9 mouse cellular contexts compared by ENCODE assay signal in the genomic region with DNA sequence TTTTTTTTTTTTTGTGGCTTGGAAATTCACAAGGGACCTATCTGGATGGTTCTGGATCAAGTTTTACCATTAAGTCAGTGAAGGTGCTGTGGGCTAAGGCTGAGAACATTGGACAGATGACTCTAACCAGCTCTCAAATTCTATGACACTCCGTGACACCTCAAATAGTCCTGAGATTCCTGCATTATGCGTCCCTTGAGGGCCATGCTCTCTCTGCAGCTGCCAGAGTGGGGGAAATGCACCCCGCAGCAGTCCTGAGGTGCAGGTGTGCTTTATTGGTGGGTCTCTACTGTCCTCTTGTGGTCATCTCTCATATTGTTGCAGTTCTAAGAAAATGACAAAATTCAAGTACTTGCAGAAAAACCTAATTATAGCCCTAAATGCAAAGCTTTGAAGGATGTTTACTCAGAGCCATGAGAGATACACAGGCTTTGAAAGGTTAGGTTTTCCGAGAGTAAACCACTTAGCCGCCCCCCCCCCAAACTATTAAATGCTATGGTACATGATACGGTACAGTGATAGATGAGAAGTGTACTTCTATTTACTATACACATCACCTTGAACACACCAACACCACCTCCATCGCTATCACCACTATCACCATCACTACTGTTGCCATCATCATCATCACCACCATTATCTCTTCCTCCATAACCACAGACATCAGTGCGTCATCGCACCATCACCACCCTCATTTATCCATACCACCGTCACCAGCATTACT. TPM values are rescaled to one million over a fixed set of nuclear protein-coding genes. Genes with fewer than 3 reads are reported as not detected.
DNase-seq lines count a peak whose midpoint lies in the region; ATAC-seq and TF ChIP-seq lines count a peak whose summit lies in the region.
"Had no signal": no experiment of that assay in that cellular context is flagged by ENCODE, and none has a peak within 500 bp of the region (broad histone marks: within the 10 kb centered on the region; RNA-seq: fewer than 3 reads in every experiment).

No protein-coding gene starts in this region.

- H3K27me3 ChIP-seq in hindbrain, embryonic 15.5 days, result no peaks in the 10 kb centered on the region
- H3K27me3 ChIP-seq in neural tube, embryonic 14.5 days (ENCODE audit: control insufficient read depth, insufficient read depth, low read length), result no peaks in the 10 kb centered on the region

- 60% methylated on average over 10 of the region's 10 CpGs for WGBS in hindbrain, embryonic 15.5 days
- 57% methylated on average over 10 of the region's 10 CpGs for WGBS in neural tube, embryonic 14.5 days

- DNase-seq in gastrocnemius, adult 2 months, result no peak
- no peak for DNase-seq in gastrocnemius, postnatal 25 days
- DNase-seq in 3134 (ENCODE audit: extremely low read depth, insufficient read length, low spot score), result peak; percentile 16
- DNase-seq in ZHBTc4 (ENCODE audit: low read depth, low spot score), result peak; percentile 49
- no peak for DNase-seq in layer of hippocampus, postnatal 36 days
- no peak for DNase-seq in right cerebral cortex, adult 18-20 months

- H3K27ac ChIP-seq in gastrocnemius, adult 2 months, result no peak overlapping the region
- H3K27ac ChIP-seq in hindbrain, embryonic 15.5 days (replicated peaks), result no peak overlapping the region
- no peak overlapping the region for H3K27ac ChIP-seq in neural tube, embryonic 14.5 days (ENCODE audit: low read depth, low read length)

- TF ChIP-seq CTCF in gastrocnemius, adult 2 months (IDR thresholded peaks at IDR 0.05), result peak; percentile 56

- no peaks in the 10 kb centered on the region for H3K9me3 ChIP-seq in hindbrain, embryonic 15.5 days
- H3K9me3 ChIP-seq in neural tube, embryonic 14.5 days (ENCODE audit: control insufficient read depth, low read length), result no peaks in the 10 kb centered on the region

- H3K4me3 ChIP-seq in gastrocnemius, adult 2 months, result no peak overlapping the region
- H3K4me3 ChIP-seq in hindbrain, embryonic 15.5 days, result no peak overlapping the region
- H3K4me3 ChIP-seq in neural tube, embryonic 14.5 days (ENCODE audit: low read depth, low read length), result no peak overlapping the region

- no peaks in the 10 kb centered on the region for H3K4me1 ChIP-seq in hindbrain, embryonic 15.5 days (replicated peaks)
- H3K4me1 ChIP-seq in neural tube, embryonic 14.5 days (ENCODE audit: control insufficient read depth, insufficient read depth, low read length), result no peaks in the 10 kb centered on the region

- no peak overlapping the region for H3K9ac ChIP-seq in hindbrain, embryonic 15.5 days
- no peak overlapping the region for H3K9ac ChIP-seq in neural tube, embryonic 14.5 days (replicated peaks; ENCODE audit: low read depth, low read length)

- no peaks in the 10 kb centered on the region for H3K36me3 ChIP-seq in hindbrain, embryonic 15.5 days
- no peaks in the 10 kb centered on the region for H3K36me3 ChIP-seq in neural tube, embryonic 14.5 days (ENCODE audit: control insufficient read depth, insufficient read depth, low read length)

- intact Hi-C loops in gastrocnemius, adult 2 months (cut with DNase I), result no loop called here

- ATAC-seq in hindbrain, embryonic 15.5 days (ENCODE audit: low FRiP score, low read depth), result peak; percentile 76
- ATAC-seq in neural tube, embryonic 14.5 days (ENCODE audit: low read depth), result peak; percentile 72

- no peak overlapping the region for H3K4me2 ChIP-seq in hindbrain, embryonic 15.5 days
- no peak overlapping the region for H3K4me2 ChIP-seq in neural tube, embryonic 14.5 days (ENCODE audit: low read depth, low read length)

RNA-seq across cellular contexts. Expression of a gene that starts 17.2 kb away (rescaled TPM):
- 10 to 100 TPM; 12.9 to 17.5 TPM for total RNA-seq in gastrocnemius, adult 2 months (2021)
- total RNA-seq in gastrocnemius, postnatal 25 days (2021), result 10 to 100 TPM; 16.6 to 23.0 TPM
- polyA plus RNA-seq in hindbrain, embryonic 15.5 days (2015; fragmentation: Nextera tagmentation; extraction: Ambion mirVana), result 58.7 and 60.1 TPM in 2 replicates
- 53.2 and 61.2 TPM in 2 replicates for polyA plus RNA-seq in neural tube, embryonic 14.5 days (2014; fragmentation: Nextera tagmentation; extraction: Ambion mirVana)
- total RNA-seq in layer of hippocampus, postnatal 36 days (2021), result 10 to 100 TPM; 25.9 to 28.2 TPM

RNA-seq across cellular contexts. Expression of a gene that starts 50.6 kb away (rescaled TPM):
- not detected for total RNA-seq in gastrocnemius, adult 2 months (2021)
- total RNA-seq in gastrocnemius, postnatal 25 days (2021), result not detected
- 0.45 and 0.73 TPM in 2 replicates for polyA plus RNA-seq in hindbrain, embryonic 15.5 days (2015; fragmentation: Nextera tagmentation; extraction: Ambion mirVana)
- 1.1 and 1.5 TPM in 2 replicates for polyA plus RNA-seq in neural tube, embryonic 14.5 days (2014; fragmentation: Nextera tagmentation; extraction: Ambion mirVana)
- 1 to 10 TPM; 1.0 to 1.4 TPM for total RNA-seq in layer of hippocampus, postnatal 36 days (2021)
- polyA plus RNA-seq: large intestine, adult 2 months had no signal

Comparison
In these comparisons a context has a peak if more than half of its experiments do, and no peak if none do; other contexts are left out.
1. DNase-seq: peak in 3134 (single experiment) and ZHBTc4 (single experiment); none in gastrocnemius, adult 2 months (single experiment), gastrocnemius, postnatal 25 days (single experiment), layer of hippocampus, postnatal 36 days (0 of 2) and right cerebral cortex, adult 18-20 months (single experiment).